Mouse (Mus musculus) spleen, embryonic (tissue): ENCODE results near the gene Magi2.

ENCODE experiments used
- CTCF ChIA-PET: fragments of 350-600 bp; sonication (Branson Sonifier 250); formaldehyde crosslinking; loops from one replicate; lab custom pipeline; 2022; lab: Charles Lee

Gene Magi2

GRCm38 (mm10) chr5:20753963-20754362, 1527.1 kb downstream of the Magi2 start:
- CTCF ChIA-PET: no interaction called here
